21 mouse cellular contexts compared by ENCODE assay signal in genomic region chr10:108155687-108156067, GRCm38 (mm10). TPM values are rescaled to one million over a fixed set of nuclear protein-coding genes. Genes with fewer than 3 reads are reported as not detected.
DNase-seq lines count a peak whose midpoint lies in the region; ATAC-seq and TF ChIP-seq lines count a peak whose summit lies in the region.
"Had no signal": no experiment of that assay in that cellular context is flagged by ENCODE, and none has a peak within 500 bp of the region (broad histone marks: within the 10 kb centered on the region; RNA-seq: fewer than 3 reads in every experiment).

No protein-coding gene starts in this region.

- DNase-seq in frontal cortex, postnatal 10 days (ENCODE audit: low spot score in 2 of 2), result no peak
- no peak for DNase-seq in heart, postnatal 0 days (ENCODE audit: low spot score)
- DNase-seq in heart, postnatal 10 days, result no peak
- no peak for DNase-seq in adrenal gland, adult (ENCODE audit: inconsistent age in 2 of 2, low spot score in 1 of 2)
- no peak for DNase-seq in kidney, postnatal 10 days
- DNase-seq: cerebellum, adult 18-20 months; cerebellum, postnatal 36 days; gastrocnemius, postnatal 10 days; kidney, adult 11 months; right cerebral cortex, postnatal 25 days; thymus, adult 2 months had no signal

- no peaks in the 10 kb centered on the region for H3K27me3 ChIP-seq in heart, postnatal 0 days (ENCODE audit: control insufficient read depth, insufficient read depth, low read length)
- H3K27me3 ChIP-seq: liver, embryonic 12.5 days; lung, embryonic 15.5 days; neural tube, embryonic 12.5 days had no signal

- H3K4me3 ChIP-seq in heart, postnatal 0 days (ENCODE audit: low read depth, low read length), result no peak overlapping the region
- H3K4me3 ChIP-seq: hindbrain, embryonic 10.5 days; layer of hippocampus, adult 2 months; liver, embryonic 12.5 days; lung, embryonic 15.5 days; neural tube, embryonic 12.5 days had no signal

- H3K9ac ChIP-seq in heart, postnatal 0 days (replicated peaks; ENCODE audit: low read depth, low read length), result no peak overlapping the region
- H3K9ac ChIP-seq: forebrain, postnatal 0 days; liver, embryonic 12.5 days; lung, embryonic 15.5 days; neural tube, embryonic 12.5 days had no signal

- no peak for TF ChIP-seq CTCF in heart, postnatal 0 days (IDR thresholded peaks at IDR 0.05; ENCODE audit: low read depth)

- no peak overlapping the region for H3K27ac ChIP-seq in heart, postnatal 0 days (ENCODE audit: low read depth)
- H3K27ac ChIP-seq: hindbrain, embryonic 10.5 days; kidney, postnatal 0 days; layer of hippocampus, adult 2 months; liver, embryonic 12.5 days; lung, embryonic 15.5 days; neural tube, embryonic 12.5 days had no signal

- intact Hi-C loops in heart, postnatal 10 days (cut with DNase I), result no loop called here

- H3K9me3 ChIP-seq in heart, postnatal 0 days (replicated peaks; ENCODE audit: control insufficient read depth, low read length), result no peaks in the 10 kb centered on the region
- H3K9me3 ChIP-seq: hindbrain, embryonic 10.5 days; liver, embryonic 12.5 days; lung, embryonic 15.5 days; neural tube, embryonic 12.5 days had no signal

- peak; percentile 51; the same call in 1 of the 2 replicates for ATAC-seq in frontal cortex, adult (ENCODE audit: low TSS enrichment)
- ATAC-seq in heart, postnatal 0 days (ENCODE audit: insufficient read depth, low read depth), result no peak
- peak; percentile 65 for ATAC-seq in common myeloid progenitor, adult 5-6 weeks (replicated peaks; ENCODE audit: low read depth, poor library complexity, severe bottlenecking)
- ATAC-seq in monocyte, adult 5-6 weeks (replicated peaks; ENCODE audit: insufficient number of reproducible peaks, low FRiP score, low TSS enrichment, poor library complexity, severe bottlenecking), result peak; percentile 62
- ATAC-seq: liver, embryonic 12.5 days had no signal

- 0 out of 2 replicates have a peak overlapping the region, but pooled peaks have one; percentile 48 for H3K4me2 ChIP-seq in heart, postnatal 0 days (ENCODE audit: low read depth, low read length)
- H3K4me2 ChIP-seq: liver, embryonic 12.5 days; neural tube, embryonic 12.5 days had no signal

- 41% methylated on average over 7 of the region's 7 CpGs for WGBS in heart, postnatal 0 days

- no peak for TF ChIP-seq EP300 in heart, postnatal 0 days (IDR thresholded peaks at IDR 0.05; ENCODE audit: low read depth)

- H3K36me3 ChIP-seq in heart, postnatal 0 days (replicated peaks; ENCODE audit: control insufficient read depth, insufficient read depth, low read length), result no peaks in the 10 kb centered on the region
- H3K36me3 ChIP-seq: hindbrain, embryonic 10.5 days; liver, embryonic 12.5 days; lung, embryonic 15.5 days; neural tube, embryonic 12.5 days had no signal

- H3K4me1 ChIP-seq in heart, postnatal 0 days (ENCODE audit: control insufficient read depth, insufficient read depth), result peaks cover 11% of the 10 kb centered on the region
- H3K4me1 ChIP-seq: neural tube, embryonic 12.5 days had no signal

RNA-seq across cellular contexts. Expression of gene Ppp1r12a, which starts 6.3 kb away (rescaled TPM):
- total RNA-seq in heart, postnatal 0 days (2014; rRNA removed; ENCODE audit: low replicate concordance), result 87.8 and 92.5 TPM in 2 replicates
- 68.0 and 78.1 TPM in 2 replicates for polyA plus RNA-seq in heart, postnatal 0 days (2015; fragmentation: Nextera tagmentation; extraction: Ambion mirVana)
- total RNA-seq in heart, postnatal 10 days (2021), result 100 to 1,000 TPM; 114 to 115 TPM
- 147 and 172 TPM in 2 replicates for total RNA-seq in common myeloid progenitor, adult 5-6 weeks (2017)
- total RNA-seq in monocyte, adult 5-6 weeks (2017), result 397 to 532 TPM (median 436 TPM) in 3 replicates
